Mouse (Mus musculus): ENCODE measurements around the gene Acer1. TPM values are rescaled to one million over a fixed set of nuclear protein-coding genes. Genes with fewer than 3 reads are reported as not detected.

Acer1 gene
- polyA plus RNA-seq (2015; fragmentation: Nextera tagmentation; extraction: Ambion mirVana), result 0.46 and 1.0 TPM in 2 replicates

DNA sequence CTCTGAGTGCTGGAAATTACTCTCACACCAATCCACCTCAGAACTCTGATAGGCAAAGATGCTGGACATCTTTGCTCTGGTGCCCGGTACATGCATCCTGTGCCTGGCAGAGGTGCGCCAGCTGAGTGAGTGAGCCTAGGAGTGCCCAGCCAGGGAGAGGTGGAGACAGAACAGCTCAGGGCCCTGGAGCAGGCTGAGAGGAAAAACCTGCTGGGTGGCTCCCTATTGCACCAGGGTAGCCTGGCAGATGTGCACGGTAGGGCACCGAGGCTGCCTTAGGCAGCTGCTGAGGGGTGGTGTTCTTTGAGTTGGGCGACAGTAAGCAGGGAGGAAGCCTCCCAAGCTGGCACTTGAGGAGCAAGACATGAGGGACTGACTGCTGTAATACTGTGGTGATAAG lies at the start of gene Acer1:
TSS of gene Acer1 (minus strand) at position 114 of the 400 bp plus-strand sequence.
- H3K4me2 ChIP-seq (ENCODE audit: low read depth, low read length), result no peak within 1 kb of the TSS

DNA sequence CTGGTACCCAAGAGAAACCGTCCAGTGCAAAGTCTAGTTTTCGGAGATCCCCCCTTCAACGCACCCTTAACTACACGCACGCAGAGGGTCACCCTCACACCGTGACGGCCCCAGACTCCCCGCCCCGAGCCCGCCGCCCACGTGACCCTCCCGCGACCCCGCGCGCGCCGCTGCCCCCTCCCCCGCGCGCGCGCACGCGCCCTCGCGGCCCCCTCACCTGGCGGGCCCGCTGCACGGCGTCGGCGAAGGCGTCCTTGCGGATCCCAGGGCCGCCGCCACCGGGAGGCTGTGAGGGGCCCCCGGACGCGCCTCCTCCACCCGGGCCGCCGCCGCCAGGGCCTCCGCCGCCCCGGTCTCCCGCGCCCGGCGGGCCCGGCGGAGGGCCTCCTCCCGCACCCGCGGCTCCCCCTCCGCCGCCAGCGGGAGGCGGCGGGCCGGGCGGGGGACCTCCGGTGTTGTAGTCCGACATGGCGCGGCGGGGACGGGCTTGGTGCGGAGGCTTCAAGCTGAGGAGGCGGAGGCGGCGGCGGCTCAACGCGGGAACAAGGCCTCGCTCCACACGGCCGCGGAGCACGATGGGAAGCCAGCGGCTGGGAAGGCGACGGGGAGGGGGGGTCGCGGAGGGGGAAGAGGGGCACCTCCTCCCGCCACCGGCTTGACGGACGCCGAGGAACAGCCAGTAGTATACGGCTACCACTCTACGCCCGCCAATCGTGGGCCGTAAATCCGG lies 49.2 kb upstream of the Acer1 start, which contains the start of gene Khsrp:
TSS of gene Khsrp (minus strand) at position 592 of the 730 bp plus-strand sequence.
- peak within 1 kb of the TSS; percentile 91 for H3K4me3 ChIP-seq (replicated peaks; ENCODE audit: low read length)
- H3K27me3 ChIP-seq (ENCODE audit: control insufficient read depth, insufficient read depth, low read length), result no peaks in the 10 kb centered on the region
- H3K4me2 ChIP-seq (ENCODE audit: low read depth, low read length), result peak within 1 kb of the TSS; percentile 98
- ATAC-seq (ENCODE audit: insufficient read depth, low FRiP score), result no peak
- H3K27ac ChIP-seq (ENCODE audit: low read length), result peak within 1 kb of the TSS; percentile 90
- H3K4me1 ChIP-seq (ENCODE audit: control insufficient read depth, insufficient read depth, low read length), result peaks cover 13% of the 10 kb centered on the region
- under 1% methylated on average over 89 of the region's 99 CpGs for WGBS
- no peaks in the 10 kb centered on the region for H3K9me3 ChIP-seq (replicated peaks; ENCODE audit: control insufficient read depth, low read length)
- H3K36me3 ChIP-seq (ENCODE audit: control insufficient read depth, insufficient read depth, low read length), result peaks cover 17% of the 10 kb centered on the region; the same call in 1 of the 2 replicates
- H3K9ac ChIP-seq (ENCODE audit: low read length), result peak within 1 kb of the TSS; percentile 100

More for the DNA sequence above, at the start of gene Acer1:
- Histone ChIP-seq H3K9me3 (replicated peaks; ENCODE audit: control insufficient read depth, low read length) (no peaks in the 10 kb centered on the region), H3K27me3 (ENCODE audit: control insufficient read depth, insufficient read depth, low read length) (no peaks in the 10 kb centered on the region), H3K27ac (ENCODE audit: low read length) (no peak within 1 kb of the TSS), H3K4me3 (replicated peaks; ENCODE audit: low read length) (no peak within 1 kb of the TSS), H3K4me1 (ENCODE audit: control insufficient read depth, insufficient read depth, low read length) (no peaks in the 10 kb centered on the region), H3K9ac (ENCODE audit: low read length) (no peak within 1 kb of the TSS), H3K36me3 (ENCODE audit: control insufficient read depth, insufficient read depth, low read length) (no peaks in the 10 kb centered on the region)
- ATAC-seq (ENCODE audit: insufficient read depth, low FRiP score), result peak; percentile 25; the same call in 1 of the 2 replicates
- 73% methylated on average over 5 of the region's 5 CpGs for WGBS

DNA sequence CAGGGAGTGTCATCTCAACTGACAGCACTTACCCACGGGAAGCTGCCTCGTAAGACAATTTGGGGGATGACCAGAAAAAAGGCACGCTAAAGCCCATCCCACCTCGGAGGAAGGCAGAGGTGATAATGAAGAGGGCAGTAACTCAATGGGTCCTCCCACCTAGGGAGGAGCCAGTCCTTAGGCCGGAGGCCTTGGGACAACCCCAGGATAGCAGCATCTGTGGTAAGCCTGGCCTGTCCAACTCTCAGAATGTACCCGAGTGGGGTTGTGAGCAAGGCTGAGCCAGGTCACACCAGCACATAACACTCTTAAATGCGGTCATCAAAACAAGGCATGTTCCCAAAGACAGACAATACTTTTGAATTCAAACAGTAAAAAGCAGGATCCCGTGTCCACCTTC lies 47.8 kb upstream of the Acer1 start:
- no peaks in the 10 kb centered on the region for H3K27me3 ChIP-seq (ENCODE audit: control insufficient read depth, insufficient read depth, low read length)
- H3K4me2 ChIP-seq (ENCODE audit: low read depth, low read length), result peak overlapping the region; percentile 98
- WGBS, result 29% methylated on average over 8 of the region's 8 CpGs
- peaks cover 13% of the 10 kb centered on the region for H3K4me1 ChIP-seq (ENCODE audit: control insufficient read depth, insufficient read depth, low read length)
- peak overlapping the region; percentile 100 for H3K9ac ChIP-seq (ENCODE audit: low read length)
- H3K4me3 ChIP-seq (replicated peaks; ENCODE audit: low read length), result peak overlapping the region; percentile 91
- ATAC-seq (ENCODE audit: insufficient read depth, low FRiP score), result no peak
- peaks cover 27% of the 10 kb centered on the region for H3K36me3 ChIP-seq (ENCODE audit: control insufficient read depth, insufficient read depth, low read length)
- no peak overlapping the region for H3K27ac ChIP-seq (ENCODE audit: low read length)
- no peaks in the 10 kb centered on the region for H3K9me3 ChIP-seq (replicated peaks; ENCODE audit: control insufficient read depth, low read length)

DNA sequence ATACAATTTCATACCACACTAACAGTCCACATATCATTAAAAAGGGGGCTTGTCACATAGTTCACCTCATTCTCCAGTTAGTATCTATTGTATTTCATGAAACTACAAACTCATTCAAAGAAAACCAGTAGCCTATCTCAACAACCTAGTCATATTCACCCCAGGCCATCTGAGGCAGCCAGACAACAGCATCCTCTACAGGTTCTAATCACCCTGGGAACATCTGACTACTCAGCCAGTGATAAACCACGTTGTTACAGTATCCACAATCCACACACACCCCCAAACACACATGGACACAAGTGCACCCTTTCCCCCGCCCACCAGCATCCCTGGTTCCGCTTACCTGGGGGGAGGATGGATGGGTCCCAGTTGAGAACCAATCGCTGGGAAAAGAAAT lies 45.5 kb upstream of the Acer1 start:
- Histone ChIP-seq H3K27ac (ENCODE audit: low read length) (no peak overlapping the region), H3K4me1 (ENCODE audit: control insufficient read depth, insufficient read depth, low read length) (peaks cover 13% of the 10 kb centered on the region), H3K36me3 (ENCODE audit: control insufficient read depth, insufficient read depth, low read length) (peaks cover 49% of the 10 kb centered on the region), H3K4me2 (ENCODE audit: low read depth, low read length) (no peak overlapping the region), H3K9ac (ENCODE audit: low read length) (no peak overlapping the region), H3K9me3 (replicated peaks; ENCODE audit: control insufficient read depth, low read length) (no peaks in the 10 kb centered on the region), H3K4me3 (replicated peaks; ENCODE audit: low read length) (no peak overlapping the region), H3K27me3 (ENCODE audit: control insufficient read depth, insufficient read depth, low read length) (no peaks in the 10 kb centered on the region)
- WGBS, result 91% methylated on average over 4 of the region's 4 CpGs
- ATAC-seq (ENCODE audit: insufficient read depth, low FRiP score), result no peak

DNA sequence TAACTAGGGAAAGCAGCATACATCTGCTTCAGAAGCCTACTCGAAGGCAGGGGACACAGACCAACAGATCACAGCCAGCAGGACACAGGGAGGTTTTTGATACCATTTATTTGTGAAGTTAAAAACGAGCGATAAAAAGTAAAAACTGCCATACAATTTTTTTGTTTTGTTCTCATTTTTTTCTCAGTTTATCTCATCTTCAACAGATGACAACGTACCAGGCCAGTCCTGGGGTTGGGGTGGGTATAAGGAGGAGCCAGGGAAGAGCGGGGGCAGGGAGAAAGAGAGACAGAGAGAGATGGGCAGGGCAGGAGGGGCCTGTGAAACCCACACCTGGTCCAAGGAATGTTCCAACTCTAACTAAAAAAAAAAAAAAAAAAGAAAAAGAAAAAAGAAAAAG lies 39.0 kb upstream of the Acer1 start:
- no peaks in the 10 kb centered on the region for H3K4me1 ChIP-seq (ENCODE audit: control insufficient read depth, insufficient read depth, low read length)
- H3K36me3 ChIP-seq (ENCODE audit: control insufficient read depth, insufficient read depth, low read length), result peaks cover 40% of the 10 kb centered on the region
- H3K9me3 ChIP-seq (replicated peaks; ENCODE audit: control insufficient read depth, low read length), result no peaks in the 10 kb centered on the region
- ATAC-seq (ENCODE audit: insufficient read depth, low FRiP score), result no peak
- no peak overlapping the region for H3K27ac ChIP-seq (ENCODE audit: low read length)
- 81% methylated on average over 5 of the region's 5 CpGs for WGBS
- no peak overlapping the region for H3K4me3 ChIP-seq (replicated peaks; ENCODE audit: low read length)
- no peaks in the 10 kb centered on the region for H3K27me3 ChIP-seq (ENCODE audit: control insufficient read depth, insufficient read depth, low read length)
- no peak overlapping the region for H3K9ac ChIP-seq (ENCODE audit: low read length)
- H3K4me2 ChIP-seq (ENCODE audit: low read depth, low read length), result no peak overlapping the region

DNA sequence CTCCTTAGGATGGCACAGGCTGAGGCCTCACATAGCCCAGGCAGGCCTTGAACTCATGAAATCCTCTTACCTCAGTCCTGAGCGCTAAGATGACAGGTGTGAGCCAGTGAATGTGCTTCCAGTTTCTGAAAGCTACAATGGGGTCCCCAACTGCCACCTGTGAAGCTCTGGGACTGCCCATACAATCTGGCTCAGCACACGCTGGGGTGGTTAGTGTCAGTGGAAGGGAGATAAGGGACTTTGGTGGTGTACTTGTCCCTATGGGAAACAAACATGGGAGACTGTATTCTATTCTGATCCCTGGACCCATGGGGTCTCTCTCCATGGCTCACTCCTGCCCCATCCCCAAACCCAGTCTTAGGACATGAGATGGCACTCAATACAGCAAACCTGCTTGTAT lies 37.8 kb upstream of the Acer1 start:
- Histone ChIP-seq H3K4me2 (ENCODE audit: low read depth, low read length) (no peak overlapping the region), H3K27ac (ENCODE audit: low read length) (no peak overlapping the region), H3K4me3 (replicated peaks; ENCODE audit: low read length) (no peak overlapping the region), H3K36me3 (ENCODE audit: control insufficient read depth, insufficient read depth, low read length) (peaks cover 30% of the 10 kb centered on the region), H3K9me3 (replicated peaks; ENCODE audit: control insufficient read depth, low read length) (no peaks in the 10 kb centered on the region), H3K27me3 (ENCODE audit: control insufficient read depth, insufficient read depth, low read length) (no peaks in the 10 kb centered on the region), H3K9ac (ENCODE audit: low read length) (no peak overlapping the region), H3K4me1 (ENCODE audit: control insufficient read depth, insufficient read depth, low read length) (no peaks in the 10 kb centered on the region)
- no peak for ATAC-seq (ENCODE audit: insufficient read depth, low FRiP score)
- 82% methylated on average over 2 of the region's 2 CpGs for WGBS

DNA sequence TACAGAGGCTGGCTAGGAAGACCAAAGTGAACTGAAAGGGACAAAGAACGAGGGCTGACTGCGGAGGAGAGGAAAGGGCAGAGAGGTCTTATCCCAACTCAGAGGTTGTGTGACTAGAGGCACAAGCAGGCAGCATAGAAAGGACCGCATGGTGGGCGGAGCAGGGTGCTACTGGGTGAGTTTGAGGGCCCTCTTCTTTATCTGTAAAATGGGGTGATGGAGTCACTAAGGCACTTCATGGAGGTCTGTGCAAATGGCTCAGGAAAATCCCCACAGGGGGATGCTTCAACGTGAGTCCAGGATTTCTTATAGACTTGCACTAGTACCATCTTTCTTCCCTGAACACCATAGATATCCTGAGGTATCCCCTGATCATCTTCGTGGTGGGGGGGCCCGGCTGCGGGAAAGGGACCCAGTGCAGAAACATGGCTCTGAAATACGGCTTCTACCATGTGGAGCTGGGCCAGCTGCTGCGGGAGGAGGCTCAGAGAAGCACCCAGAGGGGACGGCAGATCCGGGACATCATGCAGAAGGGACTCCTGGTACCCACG lies 30.4 kb upstream of the Acer1 start:
- ATAC-seq (ENCODE audit: insufficient read depth, low FRiP score), result no peak
- Histone ChIP-seq H3K4me3 (replicated peaks; ENCODE audit: low read length) (peak overlapping the region; percentile 82), H3K4me2 (ENCODE audit: low read depth, low read length) (peak overlapping the region; percentile 74), H3K9ac (ENCODE audit: low read length) (peak overlapping the region; percentile 84), H3K27me3 (ENCODE audit: control insufficient read depth, insufficient read depth, low read length) (no peaks in the 10 kb centered on the region), H3K9me3 (replicated peaks; ENCODE audit: control insufficient read depth, low read length) (no peaks in the 10 kb centered on the region), H3K27ac (ENCODE audit: low read length) (peak overlapping the region; percentile 95), H3K36me3 (ENCODE audit: control insufficient read depth, insufficient read depth, low read length) (peaks cover 3% of the 10 kb centered on the region; the same call in 1 of the 2 replicates), H3K4me1 (ENCODE audit: control insufficient read depth, insufficient read depth, low read length) (peaks cover 19% of the 10 kb centered on the region; the same call in 1 of the 2 replicates)
- WGBS, result 67% methylated on average over 13 of the region's 13 CpGs

DNA sequence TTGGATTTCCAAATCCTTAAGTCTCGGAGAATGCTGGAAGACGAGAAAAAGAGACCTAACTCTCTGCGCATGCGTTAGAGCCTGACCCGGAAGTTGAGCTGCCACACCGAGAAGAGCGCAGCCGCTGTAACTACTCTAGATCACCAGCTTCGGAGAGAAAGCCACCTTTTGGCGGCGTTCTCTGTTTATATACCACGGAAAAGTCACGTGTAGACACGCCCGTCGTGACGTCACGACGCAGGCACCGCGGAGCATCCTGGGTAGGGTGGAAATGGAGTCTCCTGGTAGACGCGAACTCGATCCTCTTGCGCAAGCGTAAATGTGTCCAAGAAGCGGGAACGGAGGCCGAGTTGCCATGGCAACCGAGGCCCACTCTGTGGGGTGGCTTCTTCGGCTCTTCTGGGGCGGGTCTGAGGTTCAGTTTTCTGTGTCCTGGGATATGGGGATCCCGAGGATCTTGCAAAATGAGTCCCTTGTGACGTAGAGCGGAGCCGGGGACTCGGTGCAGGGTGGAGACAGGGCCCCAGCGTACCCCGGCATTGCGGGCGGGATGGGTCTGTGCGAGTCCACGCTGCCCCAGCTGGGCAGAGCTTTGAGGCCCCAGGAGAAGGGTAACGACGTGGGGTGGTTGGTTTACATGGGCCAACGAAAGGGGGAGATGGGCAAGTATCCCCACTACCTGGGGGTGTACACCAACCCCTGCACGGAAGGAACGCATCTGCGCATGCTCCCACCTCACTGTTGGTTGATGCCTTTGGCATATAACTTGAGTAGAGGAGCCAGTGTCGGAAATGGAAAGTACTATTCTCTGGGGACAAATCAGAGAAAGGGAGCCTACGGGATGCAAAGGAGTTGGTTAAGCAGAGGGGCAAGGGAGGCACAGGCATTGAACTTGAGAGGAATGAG lies 29.6 kb upstream of the Acer1 start, which contains the start of the genes Gtf2f1 and Gm17949:
TSS of gene Gtf2f1 (minus strand) at position 53 of the 906 bp plus-strand sequence.
TSS of gene Gm17949 (plus strand) at position 234 of the 906 bp plus-strand sequence.
- peak; percentile 93 for ATAC-seq (ENCODE audit: insufficient read depth, low FRiP score)
- under 1% methylated on average over 51 of the region's 51 CpGs for WGBS
- peak within 1 kb of the TSS; percentile 87 for H3K9ac ChIP-seq (ENCODE audit: low read length)
- peaks cover 4% of the 10 kb centered on the region; the same call in 1 of the 2 replicates for H3K36me3 ChIP-seq (ENCODE audit: control insufficient read depth, insufficient read depth, low read length)
- H3K4me3 ChIP-seq (replicated peaks; ENCODE audit: low read length), result peak within 1 kb of the TSS; percentile 82
- peaks cover 19% of the 10 kb centered on the region; the same call in 1 of the 2 replicates for H3K4me1 ChIP-seq (ENCODE audit: control insufficient read depth, insufficient read depth, low read length)
- H3K27ac ChIP-seq (ENCODE audit: low read length), result peak within 1 kb of the TSS; percentile 95
- no peaks in the 10 kb centered on the region for H3K27me3 ChIP-seq (ENCODE audit: control insufficient read depth, insufficient read depth, low read length)
- H3K4me2 ChIP-seq (ENCODE audit: low read depth, low read length), result peak within 1 kb of the TSS; percentile 91
- no peaks in the 10 kb centered on the region for H3K9me3 ChIP-seq (replicated peaks; ENCODE audit: control insufficient read depth, low read length)
